9 mouse cellular contexts compared by ENCODE assay signal in genomic region chr4:57879804-57880357, GRCm38 (mm10). TPM values are rescaled to one million over a fixed set of nuclear protein-coding genes. Genes with fewer than 3 reads are reported as not detected.
DNase-seq lines count a peak whose midpoint lies in the region; ATAC-seq and TF ChIP-seq lines count a peak whose summit lies in the region.
"Had no signal": no experiment of that assay in that cellular context is flagged by ENCODE, and none has a peak within 500 bp of the region (broad histone marks: within the 10 kb centered on the region; RNA-seq: fewer than 3 reads in every experiment).

No protein-coding gene starts in this region.

- H3K27ac ChIP-seq in embryonic facial prominence, embryonic 10.5 days (replicated peaks), result 0 out of 2 replicates have a peak overlapping the region, but pooled peaks have one; percentile 30
- H3K27ac ChIP-seq in heart, embryonic 10.5 days, result no peak overlapping the region
- H3K27ac ChIP-seq in liver, embryonic 14.5 days, result no peak overlapping the region
- no peak overlapping the region for H3K27ac ChIP-seq in neural tube, embryonic 15.5 days (replicated peaks)
- H3K27ac ChIP-seq: stomach, embryonic 15.5 days had no signal

- no peak overlapping the region for H3K4me3 ChIP-seq in embryonic facial prominence, embryonic 10.5 days
- H3K4me3 ChIP-seq in heart, embryonic 10.5 days, result no peak overlapping the region
- H3K4me3 ChIP-seq in liver, embryonic 14.5 days (ENCODE audit: insufficient read depth in 1 of 2, low read depth in 2 of 2, low read length in 2 of 2), result no peak overlapping the region
- no peak overlapping the region for H3K4me3 ChIP-seq in neural tube, embryonic 15.5 days (replicated peaks)
- H3K4me3 ChIP-seq: stomach, embryonic 15.5 days had no signal

- no peak for ATAC-seq in liver, embryonic 14.5 days (ENCODE audit: insufficient read depth)
- ATAC-seq in neural tube, embryonic 15.5 days (ENCODE audit: low FRiP score), result peak; percentile 66; the same call in 1 of the 2 replicates

- H3K4me2 ChIP-seq in liver, embryonic 14.5 days (ENCODE audit: low read depth), result no peak overlapping the region
- H3K4me2 ChIP-seq in neural tube, embryonic 15.5 days, result no peak overlapping the region
- H3K4me2 ChIP-seq: stomach, embryonic 15.5 days had no signal

- no peaks in the 10 kb centered on the region for H3K9me3 ChIP-seq in embryonic facial prominence, embryonic 10.5 days
- H3K9me3 ChIP-seq in heart, embryonic 10.5 days, result no peaks in the 10 kb centered on the region
- no peaks in the 10 kb centered on the region for H3K9me3 ChIP-seq in liver, embryonic 14.5 days (ENCODE audit: control insufficient read depth, low read length)
- no peaks in the 10 kb centered on the region for H3K9me3 ChIP-seq in neural tube, embryonic 15.5 days (replicated peaks)
- H3K9me3 ChIP-seq: stomach, embryonic 15.5 days had no signal

- H3K36me3 ChIP-seq in embryonic facial prominence, embryonic 10.5 days (replicated peaks), result no peaks in the 10 kb centered on the region
- H3K36me3 ChIP-seq in heart, embryonic 10.5 days, result peaks cover 3% of the 10 kb centered on the region; the same call in 1 of the 2 replicates
- no peaks in the 10 kb centered on the region for H3K36me3 ChIP-seq in liver, embryonic 14.5 days (replicated peaks; ENCODE audit: control insufficient read depth, insufficient read depth, low read depth)
- H3K36me3 ChIP-seq in neural tube, embryonic 15.5 days, result no peaks in the 10 kb centered on the region
- H3K36me3 ChIP-seq: stomach, embryonic 15.5 days had no signal

- H3K27me3 ChIP-seq in embryonic facial prominence, embryonic 10.5 days (replicated peaks; ENCODE audit: low read depth, poor library complexity, severe bottlenecking), result no peaks in the 10 kb centered on the region
- H3K27me3 ChIP-seq in heart, embryonic 10.5 days (ENCODE audit: insufficient read depth, poor library complexity, severe bottlenecking), result no peaks in the 10 kb centered on the region
- H3K27me3 ChIP-seq in liver, embryonic 14.5 days (ENCODE audit: control insufficient read depth, insufficient read depth, low read length), result no peaks in the 10 kb centered on the region
- H3K27me3 ChIP-seq in neural tube, embryonic 15.5 days (replicated peaks), result no peaks in the 10 kb centered on the region
- H3K27me3 ChIP-seq: stomach, embryonic 15.5 days had no signal

- WGBS in embryonic facial prominence, embryonic 10.5 days, result 13% methylated on average over 6 of the region's 6 CpGs
- WGBS in heart, embryonic 10.5 days, result 17% methylated on average over 6 of the region's 6 CpGs
- 6% methylated on average over 6 of the region's 6 CpGs for WGBS in liver, embryonic 14.5 days (ENCODE audit: insufficient replicate concordance)
- WGBS in neural tube, embryonic 15.5 days, result 20% methylated on average over 6 of the region's 6 CpGs

- peak; percentile 87 for TF ChIP-seq CTCF in liver, embryonic 14.5 days (IDR thresholded peaks at IDR 0.05; ENCODE audit: low read depth)

- H3K9ac ChIP-seq in liver, embryonic 14.5 days (replicated peaks), result no peak overlapping the region
- no peak overlapping the region for H3K9ac ChIP-seq in neural tube, embryonic 15.5 days (replicated peaks)
- H3K9ac ChIP-seq: stomach, embryonic 15.5 days had no signal

- TF ChIP-seq EP300 in liver, embryonic 14.5 days (IDR thresholded peaks at IDR 0.05; ENCODE audit: low read depth), result no peak

- peak; percentile 87 for DNase-seq in B cell, adult 2 months
- peak; percentile 87 for DNase-seq in adrenal gland, postnatal 14 days
- peak; percentile 84 for DNase-seq in embryonic facial prominence, embryonic 10.5 days (ENCODE audit: low spot score)
- peak; percentile 83 for DNase-seq in heart, embryonic 10.5 days (ENCODE audit: low spot score)
- DNase-seq in kidney, postnatal 10 days, result peak; percentile 91
- DNase-seq in liver, embryonic 14.5 days (ENCODE audit: low read depth in 3 of 3, low spot score in 3 of 3), result peak; percentile 15 to 32 (median 30)
- peak; percentile 90 for DNase-seq in testis, postnatal 10 days (ENCODE audit: low spot score)

- peaks cover 3% of the 10 kb centered on the region; the same call in 1 of the 2 replicates for H3K4me1 ChIP-seq in embryonic facial prominence, embryonic 10.5 days
- H3K4me1 ChIP-seq in heart, embryonic 10.5 days, result peaks cover 24% of the 10 kb centered on the region
- no peaks in the 10 kb centered on the region for H3K4me1 ChIP-seq in liver, embryonic 14.5 days (replicated peaks; ENCODE audit: control insufficient read depth in 2 of 2, insufficient read depth in 2 of 2, low read length in 1 of 2)
- 0 out of 2 replicates have a peak, but pooled peaks cover 7% of the 10 kb centered on the region for H3K4me1 ChIP-seq in neural tube, embryonic 15.5 days
- H3K4me1 ChIP-seq: stomach, embryonic 15.5 days had no signal

RNA-seq across cellular contexts. Expression of gene D630039A03Rik, which starts 36.2 kb away (rescaled TPM):
- 9.0 and 9.4 TPM in 2 replicates for total RNA-seq in adrenal gland, postnatal 14 days (2021)
- polyA plus RNA-seq in embryonic facial prominence, embryonic 10.5 days (2016; fragmentation: Nextera tagmentation; extraction: Ambion mirVana), result 0.11 TPM in 1 of 2 replicates, not detected in the other
- 0.05 and 0.28 TPM in 2 replicates for polyA plus RNA-seq in heart, embryonic 10.5 days (2016; fragmentation: Nextera tagmentation; extraction: Ambion mirVana)
- 0.31 and 0.39 TPM in 2 replicates for polyA plus RNA-seq in liver, embryonic 14.5 days (2012; rRNA removed)
- 0.14 and 0.15 TPM in 2 replicates for polyA plus RNA-seq in liver, embryonic 14.5 days (2014; fragmentation: Nextera tagmentation; extraction: Ambion mirVana)
- 0.36 and 0.74 TPM in 2 replicates for polyA plus RNA-seq in neural tube, embryonic 15.5 days (2015; fragmentation: Nextera tagmentation; extraction: Ambion mirVana)

Comparison
In these comparisons a context has a peak if more than half of its experiments do, and no peak if none do; other contexts are left out.
1. DNase-seq: peak in every context shown above with its lines; median percentile 91 in kidney, postnatal 10 days; 90 in testis, postnatal 10 days; 87 in B cell, adult 2 months; 87 in adrenal gland, postnatal 14 days; 84 in embryonic facial prominence, embryonic 10.5 days; 83 in heart, embryonic 10.5 days; 30 in liver, embryonic 14.5 days.